Mouse (Mus musculus): Measurements from ENCODE around the gene Gm37240. TPM values are rescaled to one million over a fixed set of nuclear protein-coding genes. Genes with fewer than 3 reads are reported as not detected.

Gm37240 gene
- polyA plus RNA-seq, 1 experiment from 2014 or later: 18.1 TPM

- no peaks in the 10 kb centered on the region for H3K9me3 ChIP-seq (ENCODE audit: control insufficient read depth, low read length)
- 5% methylated on average over 23 of the region's 23 CpGs for WGBS
- no peaks in the 10 kb centered on the region for H3K36me3 ChIP-seq (ENCODE audit: control insufficient read depth, insufficient read depth, low read length)
- peak overlapping the region; percentile 33 for H3K4me3 ChIP-seq (ENCODE audit: low read depth, low read length)
- ATAC-seq (ENCODE audit: low FRiP score, low TSS enrichment): no peak
- H3K4me1 ChIP-seq (replicated peaks; ENCODE audit: control insufficient read depth, insufficient read depth): no peaks in the 10 kb centered on the region
- peak overlapping the region; percentile 9; the same call in 1 of the 2 replicates for H3K9ac ChIP-seq (ENCODE audit: low read length)
- DNase-seq (ENCODE audit: low spot score): peak; percentile 21
- peak overlapping the region; percentile 70 for H3K27ac ChIP-seq (replicated peaks)
- peak overlapping the region; percentile 52 for H3K4me2 ChIP-seq (replicated peaks; ENCODE audit: low read depth)
- H3K27me3 ChIP-seq (ENCODE audit: control insufficient read depth, insufficient read depth, low read length): no peaks in the 10 kb centered on the region
- no peak for TF ChIP-seq CTCF (IDR thresholded peaks at IDR 0.05; ENCODE audit: low read depth)
- peak; percentile 69 for TF ChIP-seq EP300 (optimal IDR thresholded peaks at IDR 0.05)
Measured at GRCm38 (mm10) chr3:84594894-84595676, 1292.2 kb downstream of the Gm37240 start.

- TF ChIP-seq EP300 (optimal IDR thresholded peaks at IDR 0.05) (no peak), CTCF (IDR thresholded peaks at IDR 0.05; ENCODE audit: low read depth) (no peak)
- Histone ChIP-seq H3K27me3 (ENCODE audit: control insufficient read depth, insufficient read depth, low read length) (no peaks in the 10 kb centered on the region), H3K4me3 (ENCODE audit: low read depth, low read length) (no peak within 1 kb of the TSS), H3K4me1 (replicated peaks; ENCODE audit: control insufficient read depth, insufficient read depth) (no peaks in the 10 kb centered on the region), H3K9me3 (ENCODE audit: control insufficient read depth, low read length) (no peaks in the 10 kb centered on the region), H3K27ac (replicated peaks) (no peak within 1 kb of the TSS), H3K36me3 (ENCODE audit: control insufficient read depth, insufficient read depth, low read length) (no peaks in the 10 kb centered on the region), H3K9ac (ENCODE audit: low read length) (no peak within 1 kb of the TSS), H3K4me2 (replicated peaks; ENCODE audit: low read depth) (no peak within 1 kb of the TSS)
- ATAC-seq (ENCODE audit: low FRiP score, low TSS enrichment): no peak
- DNase-seq (ENCODE audit: low spot score): no peak
- WGBS: 66% methylated on average over 2 of the region's 2 CpGs
Measured at GRCm38 (mm10) chr3:84593274-84593673, 1294.0 kb downstream of the Gm37240 start, which contains the start of gene Tigd4. TSS of gene Tigd4 (plus strand) at chr3:84593574.

GRCm38 (mm10) chr3:84586736-84587135 lies 1300.6 kb downstream of the Gm37240 start:
- Histone ChIP-seq H3K9me3 (ENCODE audit: control insufficient read depth, low read length) (no peaks in the 10 kb centered on the region), H3K27ac (replicated peaks) (no peak overlapping the region), H3K9ac (ENCODE audit: low read length) (no peak overlapping the region), H3K4me1 (replicated peaks; ENCODE audit: control insufficient read depth, insufficient read depth) (no peaks in the 10 kb centered on the region), H3K4me3 (ENCODE audit: low read depth, low read length) (no peak overlapping the region), H3K36me3 (ENCODE audit: control insufficient read depth, insufficient read depth, low read length) (no peaks in the 10 kb centered on the region), H3K27me3 (ENCODE audit: control insufficient read depth, insufficient read depth, low read length) (no peaks in the 10 kb centered on the region), H3K4me2 (replicated peaks; ENCODE audit: low read depth) (no peak overlapping the region)
- DNase-seq (ENCODE audit: low spot score) (no peak), ATAC-seq (ENCODE audit: low FRiP score, low TSS enrichment) (no peak)
- TF ChIP-seq EP300 (optimal IDR thresholded peaks at IDR 0.05) (no peak), CTCF (IDR thresholded peaks at IDR 0.05; ENCODE audit: low read depth) (no peak)
- WGBS: 28% methylated on average over 5 of the region's 5 CpGs

- peaks cover 4% of the 10 kb centered on the region for H3K4me1 ChIP-seq (replicated peaks; ENCODE audit: control insufficient read depth, insufficient read depth)
- ATAC-seq (ENCODE audit: low FRiP score, low TSS enrichment) (no peak), DNase-seq (ENCODE audit: low spot score) (no peak)
- peak overlapping the region; percentile 97 for H3K27ac ChIP-seq (replicated peaks)
- no peaks in the 10 kb centered on the region for H3K27me3 ChIP-seq (ENCODE audit: control insufficient read depth, insufficient read depth, low read length)
- peak overlapping the region; percentile 77 for H3K9ac ChIP-seq (ENCODE audit: low read length)
- under 1% methylated on average over 23 of the region's 27 CpGs for WGBS
- peak overlapping the region; percentile 69 for H3K4me2 ChIP-seq (replicated peaks; ENCODE audit: low read depth)
- H3K36me3 ChIP-seq (ENCODE audit: control insufficient read depth, insufficient read depth, low read length): no peaks in the 10 kb centered on the region
- H3K4me3 ChIP-seq (ENCODE audit: low read depth, low read length): peak overlapping the region; percentile 85
- H3K9me3 ChIP-seq (ENCODE audit: control insufficient read depth, low read length): no peaks in the 10 kb centered on the region
- TF ChIP-seq CTCF (IDR thresholded peaks at IDR 0.05; ENCODE audit: low read depth): no peak
- TF ChIP-seq EP300 (optimal IDR thresholded peaks at IDR 0.05): no peak
Measured at GRCm38 (mm10) chr3:84582913-84583276, 1304.4 kb downstream of the Gm37240 start.

GRCm38 (mm10) chr3:84582023-84582912 lies 1305.0 kb downstream of the Gm37240 start, which contains the start of gene Arfip1:
TSS of gene Arfip1 (minus strand) at chr3:84582625.
- H3K4me1 ChIP-seq (replicated peaks; ENCODE audit: control insufficient read depth, insufficient read depth): peaks cover 4% of the 10 kb centered on the region
- under 1% methylated on average over 53 of the region's 70 CpGs for WGBS
- no peaks in the 10 kb centered on the region for H3K36me3 ChIP-seq (ENCODE audit: control insufficient read depth, insufficient read depth, low read length)
- DNase-seq (ENCODE audit: low spot score): peak; percentile 99
- H3K27ac ChIP-seq (replicated peaks): peak within 1 kb of the TSS; percentile 97
- peak within 1 kb of the TSS; percentile 77 for H3K9ac ChIP-seq (ENCODE audit: low read length)
- peak; percentile 98 for ATAC-seq (ENCODE audit: low FRiP score, low TSS enrichment)
- H3K27me3 ChIP-seq (ENCODE audit: control insufficient read depth, insufficient read depth, low read length): no peaks in the 10 kb centered on the region
- no peaks in the 10 kb centered on the region for H3K9me3 ChIP-seq (ENCODE audit: control insufficient read depth, low read length)
- 0 out of 2 replicates have a peak, but pooled peaks have one; percentile 23 for TF ChIP-seq CTCF (IDR thresholded peaks at IDR 0.05; ENCODE audit: low read depth)
- no peak for TF ChIP-seq EP300 (optimal IDR thresholded peaks at IDR 0.05)
- H3K4me3 ChIP-seq (ENCODE audit: low read depth, low read length): peak within 1 kb of the TSS; percentile 85
- H3K4me2 ChIP-seq (replicated peaks; ENCODE audit: low read depth): peak within 1 kb of the TSS; percentile 69
